ENCODE assay signal across 26 mouse cellular contexts in the genomic region with DNA sequence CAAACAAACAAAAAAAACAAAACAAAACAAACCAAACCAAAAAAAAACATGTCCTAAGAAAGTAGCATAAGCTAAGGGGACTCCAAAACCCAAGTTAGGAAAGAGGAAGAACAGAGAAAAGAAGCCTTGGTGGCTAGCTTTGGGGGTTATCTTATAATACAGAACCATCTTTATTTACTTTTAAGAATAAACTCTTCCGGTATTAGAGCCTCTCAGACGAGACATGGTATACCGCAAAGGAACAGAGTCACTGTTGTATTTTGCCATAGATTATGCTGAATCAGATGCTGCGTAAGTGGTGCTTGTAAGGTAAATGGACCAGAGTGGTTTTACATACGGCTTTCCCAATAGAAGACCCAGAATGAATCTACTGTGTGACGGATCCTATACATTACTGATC. TPM values are rescaled to one million over a fixed set of nuclear protein-coding genes. Genes with fewer than 3 reads are reported as not detected.
DNase-seq lines count a peak whose midpoint lies in the region; ATAC-seq and TF ChIP-seq lines count a peak whose summit lies in the region.
"Had no signal": no experiment of that assay in that cellular context is flagged by ENCODE, and none has a peak within 500 bp of the region (broad histone marks: within the 10 kb centered on the region; RNA-seq: fewer than 3 reads in every experiment).

No protein-coding gene starts in this region.

- H3K27me3 ChIP-seq in midbrain, embryonic 11.5 days (ENCODE audit: control insufficient read depth, insufficient read depth, low read length): no peaks in the 10 kb centered on the region
- H3K27me3 ChIP-seq in midbrain, postnatal 0 days (ENCODE audit: insufficient read depth, low read length): no peaks in the 10 kb centered on the region
- no peaks in the 10 kb centered on the region for H3K27me3 ChIP-seq in hindbrain, embryonic 11.5 days (ENCODE audit: control insufficient read depth, insufficient read depth, low read length)
- H3K27me3 ChIP-seq: forebrain, embryonic 13.5 days; hindbrain, embryonic 13.5 days; Patski had no signal

- H3K36me3 ChIP-seq in midbrain, embryonic 11.5 days (ENCODE audit: control insufficient read depth, insufficient read depth, low read length): no peaks in the 10 kb centered on the region
- no peaks in the 10 kb centered on the region for H3K36me3 ChIP-seq in midbrain, postnatal 0 days (ENCODE audit: insufficient read depth, low read length)
- H3K36me3 ChIP-seq in hindbrain, embryonic 11.5 days (ENCODE audit: control insufficient read depth, insufficient read depth, low read length): no peaks in the 10 kb centered on the region
- H3K36me3 ChIP-seq: forebrain, embryonic 10.5 days; heart, embryonic 13.5 days; hindbrain, embryonic 13.5 days had no signal

- peak; percentile 75 for DNase-seq in midbrain, embryonic 11.5 days (ENCODE audit: low spot score, missing footprints)
- no peak for DNase-seq in midbrain, postnatal 0 days (ENCODE audit: low spot score)
- DNase-seq in kidney, postnatal 10 days: no peak
- no peak for DNase-seq in hindbrain, embryonic 11.5 days (ENCODE audit: low spot score)
- DNase-seq: adrenal gland, postnatal 10 days; B cell, adult 2 months; cerebellum, adult 11 months; cerebellum, adult 8-10 months; cerebellum, postnatal 10 days; cerebellum, postnatal 36 days; forebrain, postnatal 0 days; gastrocnemius, adult 2 months; gastrocnemius, postnatal 14 days; heart, adult 18-20 months; heart, postnatal 14 days; heart, postnatal 4 days had no signal

- WGBS in midbrain, embryonic 11.5 days: 89% methylated on average over 6 of the region's 6 CpGs
- 90% methylated on average over 6 of the region's 6 CpGs for WGBS in midbrain, postnatal 0 days
- WGBS in hindbrain, embryonic 11.5 days: 91% methylated on average over 6 of the region's 6 CpGs

- no peak overlapping the region for H3K27ac ChIP-seq in midbrain, embryonic 11.5 days (ENCODE audit: low read depth, low read length)
- H3K27ac ChIP-seq in midbrain, postnatal 0 days (ENCODE audit: low read depth, low read length): no peak overlapping the region
- no peak overlapping the region for H3K27ac ChIP-seq in hindbrain, embryonic 11.5 days (ENCODE audit: low read depth, low read length)
- H3K27ac ChIP-seq: forebrain, embryonic 10.5 days; forebrain, embryonic 13.5 days; gastrocnemius, adult 2 months; heart, embryonic 13.5 days; hindbrain, embryonic 13.5 days had no signal

- ATAC-seq in midbrain, embryonic 11.5 days (ENCODE audit: low FRiP score): no peak
- ATAC-seq in midbrain, postnatal 0 days (ENCODE audit: low FRiP score): no peak
- ATAC-seq in common myeloid progenitor, adult 5-6 weeks (replicated peaks; ENCODE audit: low read depth, poor library complexity, severe bottlenecking): peak; percentile 96
- peak; percentile 86 for ATAC-seq in megakaryocyte, adult 5-6 weeks (ENCODE audit: poor library complexity, severe bottlenecking)
- no peak for ATAC-seq in inflammation-experienced regulatory T-cells, adult 6 months
- no peak for ATAC-seq in hindbrain, embryonic 11.5 days (ENCODE audit: low FRiP score)
- ATAC-seq: forebrain, embryonic 13.5 days; forebrain, postnatal 0 days; hindbrain, embryonic 16.5 days; intestine, embryonic 16.5 days; Patski had no signal

- no peak overlapping the region for H3K4me3 ChIP-seq in midbrain, embryonic 11.5 days (ENCODE audit: low read depth, low read length)
- no peak overlapping the region for H3K4me3 ChIP-seq in midbrain, postnatal 0 days (ENCODE audit: low read depth, low read length)
- H3K4me3 ChIP-seq in hindbrain, embryonic 11.5 days (ENCODE audit: low read depth, low read length): no peak overlapping the region
- H3K4me3 ChIP-seq: forebrain, embryonic 10.5 days; forebrain, embryonic 13.5 days; gastrocnemius, adult 2 months; heart, embryonic 13.5 days; hindbrain, embryonic 13.5 days had no signal

- H3K9me3 ChIP-seq in midbrain, embryonic 11.5 days (ENCODE audit: control insufficient read depth, low read length): no peaks in the 10 kb centered on the region
- H3K9me3 ChIP-seq in midbrain, postnatal 0 days (ENCODE audit: low read length): no peaks in the 10 kb centered on the region
- H3K9me3 ChIP-seq in hindbrain, embryonic 11.5 days (ENCODE audit: control insufficient read depth, low read length): no peaks in the 10 kb centered on the region
- H3K9me3 ChIP-seq: forebrain, embryonic 10.5 days; forebrain, embryonic 13.5 days; heart, embryonic 13.5 days; hindbrain, embryonic 13.5 days had no signal

- no peak overlapping the region for H3K9ac ChIP-seq in midbrain, embryonic 11.5 days (ENCODE audit: low read length)
- H3K9ac ChIP-seq in midbrain, postnatal 0 days (replicated peaks; ENCODE audit: low read length, poor library complexity, severe bottlenecking): no peak overlapping the region
- H3K9ac ChIP-seq in hindbrain, embryonic 11.5 days (ENCODE audit: low read depth, low read length): no peak overlapping the region
- H3K9ac ChIP-seq: forebrain, embryonic 13.5 days; forebrain, postnatal 0 days; heart, embryonic 13.5 days; hindbrain, embryonic 13.5 days had no signal

- H3K4me1 ChIP-seq in midbrain, embryonic 11.5 days (ENCODE audit: control insufficient read depth, insufficient read depth, low read length): no peaks in the 10 kb centered on the region
- H3K4me1 ChIP-seq in midbrain, postnatal 0 days (ENCODE audit: insufficient read depth, low read length): no peaks in the 10 kb centered on the region
- H3K4me1 ChIP-seq in hindbrain, embryonic 11.5 days (replicated peaks; ENCODE audit: control insufficient read depth, insufficient read depth, low read length): no peaks in the 10 kb centered on the region

- no peak for TF ChIP-seq CTCF in midbrain, postnatal 0 days (IDR thresholded peaks at IDR 0.05)

- no peak overlapping the region for H3K4me2 ChIP-seq in midbrain, embryonic 11.5 days
- H3K4me2 ChIP-seq in midbrain, postnatal 0 days (ENCODE audit: low read depth, low read length, poor library complexity, severe bottlenecking): no peak overlapping the region
- H3K4me2 ChIP-seq in hindbrain, embryonic 11.5 days (replicated peaks; ENCODE audit: low read depth, low read length): no peak overlapping the region
- H3K4me2 ChIP-seq: forebrain, embryonic 13.5 days; heart, embryonic 13.5 days; hindbrain, embryonic 13.5 days had no signal

RNA-seq across cellular contexts. Expression of a gene that starts 53.5 kb away (rescaled TPM):
- polyA plus RNA-seq in midbrain, embryonic 11.5 days (2014; fragmentation: Nextera tagmentation; extraction: Ambion mirVana): 0.37 and 0.40 TPM in 2 replicates
- 0.05 TPM in 2 replicates for total RNA-seq in midbrain, postnatal 0 days (2014; rRNA removed)
- polyA plus RNA-seq in midbrain, postnatal 0 days (2015; fragmentation: Nextera tagmentation; extraction: Ambion mirVana): 0.14 and 0.17 TPM in 2 replicates
- total RNA-seq in common myeloid progenitor, adult 5-6 weeks (2017): 2.0 and 2.5 TPM in 2 replicates
- total RNA-seq in megakaryocyte, adult 5-6 weeks (2015): 5.8 TPM in 2 replicates
- 2.7 and 6.5 TPM in 2 replicates for total RNA-seq in megakaryocyte, adult 5-6 weeks (2017)
- 10 to 100 TPM; 40.0 to 52.4 (median 42.9) TPM for polyA plus RNA-seq in inflammation-experienced regulatory T-cells, adult 6 months (2017; shearing (Covaris generic))
- polyA plus RNA-seq in hindbrain, embryonic 11.5 days (2014; fragmentation: Nextera tagmentation; extraction: Ambion mirVana): 0.33 and 0.43 TPM in 2 replicates
- total RNA-seq: forebrain, postnatal 0 days had no signal

Comparison
In these comparisons a context has a peak if more than half of its experiments do, and no peak if none do; other contexts are left out.
1. ATAC-seq: peak in common myeloid progenitor, adult 5-6 weeks (single experiment) and megakaryocyte, adult 5-6 weeks (single experiment); none in midbrain, embryonic 11.5 days (single experiment), midbrain, postnatal 0 days (single experiment), inflammation-experienced regulatory T-cells, adult 6 months (single experiment) and hindbrain, embryonic 11.5 days (single experiment).
2. RNA of a gene that starts 53.5 kb away (polyA plus RNA-seq): 40.0 to 52.4 TPM in inflammation-experienced regulatory T-cells, adult 6 months; 0.33 to 0.43 TPM in hindbrain, embryonic 11.5 days, 0.37 to 0.40 TPM in midbrain, embryonic 11.5 days and 0.14 to 0.17 TPM in midbrain, postnatal 0 days; every median in the first group is over 10 times any median in the second.